Mouse (Mus musculus) testis, postnatal 14 days (tissue): ENCODE data around the gene 4930563M21Rik.
"Not testable (repeated sequence)": the region's sequence is repeated elsewhere in the genome, so short reads cannot be mapped to it uniquely, and the experiment has no call there.

Source experiments
- DNase-seq: peaks from one replicate; pipeline ENCODE4 v3.0.0; 2021; ENCODE audit warnings: low spot score

The 4930563M21Rik gene

DNA sequence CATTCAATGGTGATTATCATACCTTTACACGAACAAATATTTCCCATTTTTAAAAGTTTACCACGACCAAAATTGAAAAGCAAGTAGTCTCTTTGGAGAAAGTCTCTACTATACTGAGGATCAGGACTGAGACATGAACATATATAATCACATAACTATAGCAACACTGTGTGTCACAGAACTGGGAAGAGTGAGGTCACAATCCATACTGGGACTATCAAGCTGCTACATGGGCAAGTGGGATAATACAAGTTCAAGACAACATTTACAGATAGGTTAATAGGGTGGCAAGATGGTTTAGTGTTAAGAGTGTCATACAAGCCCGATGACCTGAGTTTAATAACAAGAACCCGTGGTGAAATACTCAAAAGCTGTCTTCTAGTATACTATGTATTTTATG lies at the start of gene 4930563M21Rik:
4930563M21Rik (minus strand) TSS at position 101 of the 400 bp plus-strand sequence.
- no peak for DNase-seq

DNA sequence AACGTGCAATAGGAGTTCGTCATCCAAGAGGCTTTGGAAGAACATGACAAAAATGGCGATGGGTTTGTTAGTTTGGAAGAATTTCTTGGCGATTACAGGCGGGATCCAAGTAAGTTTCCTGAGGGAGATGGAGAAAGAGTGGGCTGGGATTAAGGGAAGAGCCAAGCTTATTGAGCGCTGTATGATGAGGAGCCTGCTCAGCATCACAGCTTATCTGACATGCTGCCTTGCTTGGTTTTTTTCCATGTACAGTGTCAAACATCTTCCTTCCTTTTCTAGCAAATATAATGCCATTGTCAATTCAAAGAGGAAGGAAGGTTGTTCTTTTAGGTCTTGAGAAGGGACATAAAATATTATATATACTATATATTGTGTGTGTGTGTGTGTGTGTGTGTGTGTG lies 45.8 kb upstream of the 4930563M21Rik start:
- no peak for DNase-seq

DNA sequence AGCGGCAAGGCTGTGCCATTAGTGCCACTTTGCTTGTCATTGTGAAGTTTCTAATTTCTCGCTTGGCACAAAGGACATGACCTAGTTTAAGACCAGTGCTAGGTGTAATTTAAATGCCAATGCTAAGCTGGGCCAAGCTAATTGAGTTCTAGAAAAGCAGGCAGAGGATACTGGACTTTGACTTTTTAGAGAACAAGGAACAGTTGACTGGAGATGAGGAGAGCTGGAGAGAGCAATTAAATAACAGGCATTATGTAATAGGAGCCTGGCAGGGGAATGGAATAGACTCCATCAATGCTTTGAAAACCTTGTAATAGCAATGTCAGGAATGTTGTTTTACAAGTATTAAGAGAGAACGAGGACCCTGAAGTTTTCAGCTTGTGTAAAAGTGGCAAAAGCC lies 43.4 kb upstream of the 4930563M21Rik start:
- no peak for DNase-seq

DNA sequence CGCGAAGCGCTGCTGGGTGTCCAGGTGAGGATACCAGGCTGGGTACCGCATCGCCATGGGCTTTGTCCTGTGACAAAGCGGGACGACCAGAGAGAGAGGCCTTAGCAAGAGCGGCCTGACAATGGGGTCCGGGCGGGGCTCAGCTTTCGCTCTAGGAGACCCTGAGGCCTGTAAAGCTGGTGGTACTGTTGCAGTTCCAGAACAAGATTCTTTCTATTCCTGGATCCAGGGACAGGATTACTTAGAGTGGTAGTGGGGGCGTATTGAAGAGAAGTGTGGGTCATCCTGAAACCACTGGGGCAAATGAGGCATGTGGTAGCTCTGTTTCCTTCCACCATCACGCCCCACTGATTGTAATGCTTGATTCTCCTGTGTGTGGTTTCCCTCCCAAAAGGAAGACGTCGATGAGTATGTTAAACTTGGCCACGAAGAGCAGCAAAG lies 31.9 kb upstream of the 4930563M21Rik start:
- no peak for DNase-seq

DNA sequence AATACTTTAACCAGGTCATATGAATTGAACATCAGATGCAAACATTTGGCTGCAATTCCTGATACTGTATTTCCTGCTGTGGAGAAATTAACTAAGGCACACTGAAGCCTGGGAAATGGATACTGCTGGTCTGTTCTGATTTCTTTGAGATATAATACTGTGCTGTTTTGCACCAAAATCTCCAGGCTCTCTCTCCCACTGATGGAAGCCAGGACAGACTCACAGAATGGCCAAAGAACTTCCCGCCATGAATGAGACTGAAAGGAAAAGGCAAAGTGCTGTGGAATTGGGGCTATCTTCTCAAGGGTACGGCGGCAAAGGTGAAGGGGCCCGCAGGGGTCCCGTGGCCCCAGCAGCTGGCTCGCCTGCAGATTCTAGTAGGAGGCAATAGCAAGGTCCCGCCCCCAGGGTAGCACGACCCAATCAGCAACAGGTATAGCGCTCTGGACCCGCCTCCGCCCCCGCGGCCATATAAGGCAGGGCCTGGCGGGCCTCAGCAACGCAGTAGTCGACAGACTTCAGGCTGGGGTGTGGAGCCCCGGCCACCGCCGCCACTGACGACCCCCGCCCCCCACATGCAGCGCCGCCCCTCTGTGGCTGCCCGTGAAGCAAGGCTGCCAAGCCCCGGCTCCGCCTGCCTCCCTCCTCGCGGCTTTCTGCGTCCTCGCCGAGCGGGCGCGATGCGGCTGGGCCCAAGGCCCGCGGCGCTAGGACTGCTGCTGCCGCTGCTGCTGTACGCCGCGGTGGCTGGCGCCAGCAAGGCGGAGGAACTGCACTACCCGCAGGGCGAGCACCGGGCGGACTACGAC lies 31.2 kb upstream of the 4930563M21Rik start, which contains the start of gene Rcn2:
Rcn2 (plus strand) TSS at position 474 of the 809 bp plus-strand sequence.
- peak; percentile 96 for DNase-seq

DNA sequence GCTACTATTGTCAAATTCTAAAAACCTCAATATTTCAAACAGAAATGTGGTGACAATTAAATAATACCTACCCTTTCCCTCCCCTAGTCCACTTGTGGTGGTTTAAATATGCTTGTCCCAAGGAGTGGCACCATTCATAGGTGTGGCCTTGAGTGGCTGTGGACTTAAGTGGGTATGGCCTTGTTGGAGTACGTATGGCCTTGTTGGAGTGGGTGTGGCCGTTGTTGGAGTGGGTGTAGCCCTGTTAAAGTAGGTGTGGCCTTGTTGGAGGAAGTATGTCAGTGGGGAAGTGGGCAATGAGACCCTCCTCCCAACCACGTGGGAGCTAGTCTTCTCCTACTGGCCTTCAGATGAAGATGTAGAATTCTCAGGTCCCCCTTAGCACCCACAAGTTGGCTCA lies 21.9 kb upstream of the 4930563M21Rik start:
- no peak for DNase-seq

DNA sequence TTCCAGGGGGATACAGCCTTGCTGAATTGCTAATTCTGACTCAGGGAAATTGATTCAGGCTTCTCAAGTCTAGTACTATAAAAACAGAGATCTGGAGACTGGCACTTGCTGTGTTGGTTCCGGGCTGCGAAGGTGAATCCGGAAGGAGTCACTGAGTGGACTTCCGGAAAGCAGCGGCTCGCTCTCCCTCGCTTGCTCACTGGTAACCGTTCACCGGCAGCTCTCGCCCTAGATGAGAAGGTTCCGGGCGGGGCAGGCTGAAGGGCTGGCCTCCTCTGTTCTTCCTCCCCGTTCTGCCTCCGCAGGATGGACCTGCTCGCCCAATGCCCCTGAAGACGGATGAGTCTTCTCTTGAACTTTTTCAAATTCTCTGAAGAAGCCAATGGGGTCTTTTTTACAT lies 16.9 kb upstream of the 4930563M21Rik start:
- peak; percentile 78 for DNase-seq

DNA sequence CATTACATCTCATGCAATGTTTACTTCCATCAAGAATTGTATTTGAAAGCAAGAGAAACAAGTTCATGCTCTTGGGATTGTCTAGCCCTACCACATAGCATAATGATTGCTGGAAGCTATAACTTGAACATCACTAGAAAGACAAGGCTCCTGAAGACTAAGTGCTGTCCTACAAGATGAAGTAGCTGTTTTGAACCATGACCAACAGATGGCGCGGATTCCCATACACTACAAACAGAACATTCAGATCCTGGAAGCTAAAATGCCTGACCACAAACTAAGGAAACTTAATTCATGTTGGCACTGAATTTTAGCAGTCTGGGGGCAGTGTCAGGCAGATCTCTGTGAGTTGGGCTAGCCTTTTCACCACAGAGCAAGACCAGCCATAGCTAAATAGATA lies 14.4 kb upstream of the 4930563M21Rik start:
- DNase-seq: no peak

DNA sequence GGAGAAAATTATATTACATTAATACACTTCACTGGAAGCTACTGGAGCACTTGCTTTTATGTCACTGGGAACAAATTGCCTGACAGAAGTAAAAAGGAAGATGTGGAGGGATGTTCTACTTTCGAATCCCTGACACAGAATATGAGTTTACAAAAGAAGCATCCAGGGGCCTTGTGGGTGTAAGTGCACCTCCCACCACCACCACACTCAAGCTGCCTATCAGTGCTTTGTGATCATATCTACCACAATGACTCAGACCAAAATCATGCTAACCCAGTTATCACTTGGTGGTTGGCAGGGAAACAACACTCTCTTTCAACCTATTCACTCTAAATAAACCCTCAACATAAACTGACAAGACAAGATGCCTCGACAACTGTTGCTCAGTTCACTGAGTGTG lies 5.7 kb downstream of the 4930563M21Rik start:
- DNase-seq: not testable (repeated sequence)

DNA sequence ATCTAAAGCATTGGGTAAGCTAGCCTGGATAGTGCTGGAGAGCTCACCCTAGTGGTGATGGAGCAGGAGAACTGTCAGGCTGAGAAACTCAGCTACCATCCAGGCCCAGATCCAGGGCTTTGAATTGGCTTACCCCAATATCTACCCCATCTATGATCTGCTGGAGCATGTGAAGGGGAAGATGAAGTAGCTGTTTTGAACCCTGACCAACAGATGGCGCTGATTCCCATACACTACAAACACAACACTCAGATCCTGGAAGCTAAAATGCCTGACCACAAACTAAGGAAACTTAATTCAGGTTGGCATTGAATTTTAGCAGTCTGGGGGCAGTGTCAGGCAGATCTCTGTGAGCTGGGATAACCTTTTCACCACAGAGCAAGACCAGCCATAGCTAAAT lies 63.5 kb downstream of the 4930563M21Rik start:
- no peak for DNase-seq

DNA sequence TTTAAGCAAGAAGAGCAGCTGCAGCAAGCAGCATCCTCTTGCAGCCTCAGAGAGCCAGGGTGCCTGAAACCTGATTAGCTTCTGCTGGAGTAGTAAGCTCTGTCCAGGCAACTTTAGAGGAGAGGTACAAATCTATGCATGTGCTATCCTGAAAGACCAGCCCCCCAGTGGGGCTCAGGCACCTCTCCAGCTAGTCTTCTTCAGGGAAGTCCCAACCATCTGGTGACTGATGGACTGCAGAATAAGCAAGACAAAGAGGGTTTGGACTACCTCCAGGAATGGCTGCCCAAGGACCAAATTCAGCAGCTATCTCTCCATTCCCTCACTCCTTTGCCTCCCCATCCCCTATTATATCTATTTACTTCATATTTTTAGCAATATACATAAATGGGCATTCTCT lies 69.0 kb downstream of the 4930563M21Rik start:
- DNase-seq: no peak

DNA sequence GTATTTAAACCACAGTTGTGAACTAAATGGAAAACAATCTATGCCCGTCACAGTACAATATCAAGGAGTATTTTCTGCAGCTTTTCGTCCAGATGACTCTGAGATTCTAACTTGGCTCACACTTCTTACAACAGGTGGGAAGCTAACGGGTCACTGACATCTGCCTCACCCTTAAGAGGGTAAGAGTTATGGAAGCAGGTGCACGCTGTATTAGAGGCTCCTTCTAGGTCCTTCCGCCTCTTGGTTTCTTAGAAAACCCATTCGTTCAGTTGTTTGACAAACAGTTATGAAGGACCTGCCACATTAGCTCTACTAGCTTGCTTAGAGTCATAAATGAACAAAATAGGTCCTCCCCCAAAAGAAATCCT lies 71.7 kb downstream of the 4930563M21Rik start:
- no peak for DNase-seq

DNA sequence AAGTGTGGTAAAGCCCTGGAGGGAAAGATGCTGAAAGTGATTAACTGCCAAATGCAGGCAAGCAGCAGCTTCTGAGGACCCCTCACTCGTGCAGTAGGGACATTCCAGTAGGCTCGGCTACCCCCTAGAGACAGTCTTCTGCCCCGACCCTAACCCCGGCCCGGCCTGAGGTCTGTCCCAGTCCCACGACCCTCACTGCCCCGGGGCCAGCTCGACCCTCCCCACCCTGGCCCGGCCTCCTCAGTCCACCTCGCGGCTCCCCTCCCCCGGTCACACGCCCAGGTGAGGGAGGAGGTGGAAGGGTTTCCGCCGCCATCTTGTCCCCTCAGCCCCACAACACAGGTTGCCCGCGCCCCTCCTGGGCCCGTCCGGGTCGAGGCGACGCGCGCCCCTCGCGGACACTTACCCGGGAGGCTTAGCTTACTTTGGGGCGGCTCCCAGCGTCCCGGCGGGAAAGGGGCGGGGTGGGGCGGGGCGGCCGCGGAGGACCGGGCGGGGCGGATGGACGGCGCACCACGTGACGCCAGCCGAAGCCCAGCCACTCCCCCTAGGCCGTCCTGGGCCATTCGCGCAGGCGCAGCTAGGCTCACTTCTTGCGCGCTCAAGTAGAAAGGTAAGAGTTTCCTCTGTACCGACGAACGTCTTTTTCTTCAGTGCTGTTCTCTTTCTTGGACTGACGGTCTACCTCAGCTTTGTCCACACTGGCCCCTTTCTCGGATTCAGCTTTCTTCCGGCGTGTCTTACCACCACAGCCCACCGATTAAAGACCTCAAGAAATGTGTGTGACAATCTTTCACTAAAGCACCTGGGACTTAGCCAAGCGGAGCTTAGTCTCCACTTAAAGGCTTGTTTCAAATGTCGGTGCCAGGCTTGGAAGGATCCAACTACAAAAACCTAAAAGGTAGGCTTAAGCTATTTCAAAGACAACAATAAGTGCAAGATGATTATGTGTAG lies 72.4 kb downstream of the 4930563M21Rik start, which contains the start of gene Scaper:
Scaper (minus strand) TSS at position 456 of the 954 bp plus-strand sequence.
- peak; percentile 91 for DNase-seq

DNA sequence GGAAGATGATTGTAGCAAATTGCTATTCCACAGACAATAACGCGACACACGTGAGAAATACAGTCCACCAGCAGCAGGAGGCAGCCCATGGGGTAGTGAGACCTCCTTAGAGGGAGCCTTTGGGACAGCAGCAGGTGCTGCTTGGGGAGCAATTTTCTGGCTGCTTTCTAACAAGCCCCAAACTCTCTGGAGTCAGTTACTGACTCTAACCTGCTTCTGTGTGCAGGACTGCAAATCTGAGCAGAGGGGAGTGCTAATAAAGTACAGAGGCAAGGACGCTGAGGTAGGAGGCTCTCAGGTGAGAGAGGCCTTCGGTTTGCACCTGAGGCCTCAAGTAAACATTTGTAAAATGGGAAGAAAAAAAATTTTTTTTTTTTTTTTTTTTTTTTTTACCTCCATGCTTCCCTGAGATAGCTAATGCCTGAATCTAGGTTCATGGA lies 73.1 kb downstream of the 4930563M21Rik start:
- peak; percentile 10 for DNase-seq

DNA sequence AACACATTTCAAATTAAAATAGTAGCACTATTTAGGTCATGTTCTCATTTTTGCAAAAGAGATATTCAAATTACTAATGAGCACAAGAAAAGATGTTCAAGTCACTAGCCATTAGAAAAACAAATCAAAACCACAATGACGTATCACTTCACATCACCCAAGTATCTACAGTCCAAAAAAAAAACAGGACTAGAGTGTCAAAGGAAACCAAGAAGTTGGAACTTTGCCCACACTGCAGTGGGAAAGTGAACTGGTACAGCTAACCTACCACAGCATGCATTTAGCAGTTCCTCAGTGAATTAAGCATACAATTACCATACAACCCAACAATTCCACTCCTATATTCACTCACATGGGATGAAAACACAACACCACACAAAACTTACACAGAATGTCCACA lies 77.9 kb downstream of the 4930563M21Rik start:
- no peak for DNase-seq

DNA sequence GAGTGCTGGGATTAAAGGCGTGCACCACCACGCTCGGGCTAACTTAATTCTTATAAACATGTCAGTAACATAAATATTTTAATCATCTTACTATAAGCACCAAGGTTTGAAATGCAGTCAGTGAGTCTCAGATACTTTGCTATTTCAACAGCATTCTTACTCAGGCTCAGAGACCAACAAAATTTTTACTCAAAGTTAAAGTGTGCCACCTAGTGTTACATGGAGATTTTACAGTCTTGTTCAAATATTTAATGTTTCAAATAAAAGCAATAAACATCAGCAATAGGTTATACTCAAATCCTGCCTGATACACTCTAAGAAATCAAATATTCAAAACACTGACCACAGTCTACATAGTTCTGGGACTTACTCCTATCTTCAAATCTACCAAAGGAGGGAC lies 91.8 kb downstream of the 4930563M21Rik start:
- DNase-seq: no peak

DNA sequence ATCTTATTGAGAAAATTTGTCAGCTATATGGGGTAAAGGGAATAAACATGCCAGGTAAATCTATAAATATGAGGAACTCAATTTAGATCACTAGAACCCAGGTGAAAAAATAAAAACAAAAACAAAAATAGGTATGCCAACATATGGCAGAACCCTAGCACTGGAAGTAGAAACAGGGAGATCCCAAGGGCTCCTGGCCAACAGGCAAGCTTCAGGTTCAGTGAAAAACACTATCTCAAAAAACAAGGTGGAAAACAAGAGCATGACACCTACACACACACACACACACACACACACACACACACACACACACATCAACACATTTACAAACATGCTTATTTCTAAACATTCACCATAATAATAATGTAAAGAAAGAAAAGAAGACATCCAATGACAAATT lies 93.6 kb downstream of the 4930563M21Rik start:
- no peak for DNase-seq
